Mouse (Mus musculus) stomach, postnatal 0 days (tissue): ENCODE measurements around the gene Lyplal1.

Experiments used
- CTCF ChIP-seq: IDR thresholded peaks from 2 replicates; pipeline ENCODE4 v1.5.1; 2016; ENCODE audit warnings: antibody characterized with exemption, low read depth, mild to moderate bottlenecking, moderate library complexity
- EP300 ChIP-seq: optimal IDR thresholded peaks from 2 replicates; pipeline ENCODE3; 2016; ENCODE audit warnings: antibody characterized with exemption

- TF ChIP-seq CTCF (no peak), EP300 (no peak)
Observed at GRCm38 (mm10) chr1:186137873-186138272, 20.8 kb upstream of the Lyplal1 start.
